Mouse (Mus musculus): ENCODE results near the gene Rhpn2.
A peak's percentile ranks its signal among the peaks of the same experiment; 100 is the strongest.

Gene Rhpn2

GRCm38 (mm10) chr7:35349022-35349421, 15.1 kb downstream of the Rhpn2 start:
- no peak for DNase-seq

GRCm38 (mm10) chr7:35349886-35350684, 16.1 kb downstream of the Rhpn2 start:
- DNase-seq, result no peak

- DNase-seq, result no peak
Observed at GRCm38 (mm10) chr7:35351155-35351554, 17.2 kb downstream of the Rhpn2 start.

GRCm38 (mm10) chr7:35353306-35353705, 19.3 kb downstream of the Rhpn2 start:
- DNase-seq, result no peak

GRCm38 (mm10) chr7:35355303-35355872, 21.4 kb downstream of the Rhpn2 start:
- DNase-seq, result no peak

- DNase-seq, result no peak
Observed at GRCm38 (mm10) chr7:35357621-35358020, 23.7 kb downstream of the Rhpn2 start.

- no peak for DNase-seq
Observed at GRCm38 (mm10) chr7:35362253-35362652, 28.3 kb downstream of the Rhpn2 start.

- no peak for DNase-seq
Observed at GRCm38 (mm10) chr7:35362868-35363267, 28.9 kb downstream of the Rhpn2 start.

GRCm38 (mm10) chr7:35365161-35365910, 31.4 kb downstream of the Rhpn2 start:
- DNase-seq, result no peak

- DNase-seq, result no peak
Observed at GRCm38 (mm10) chr7:35371096-35371495, 37.1 kb downstream of the Rhpn2 start.

- DNase-seq, result no peak
Observed at GRCm38 (mm10) chr7:35372483-35373017, 38.6 kb downstream of the Rhpn2 start.

- DNase-seq, result no peak
Observed at GRCm38 (mm10) chr7:35373146-35373989, 39.4 kb downstream of the Rhpn2 start.

- DNase-seq, result no peak
Observed at GRCm38 (mm10) chr7:35374265-35374664, 40.3 kb downstream of the Rhpn2 start.

GRCm38 (mm10) chr7:35376623-35377022, 42.7 kb downstream of the Rhpn2 start:
- no peak for DNase-seq

GRCm38 (mm10) chr7:35379492-35380119, 45.6 kb downstream of the Rhpn2 start:
- DNase-seq, result no peak

GRCm38 (mm10) chr7:35380351-35380750, 46.4 kb downstream of the Rhpn2 start:
- DNase-seq, result no peak

GRCm38 (mm10) chr7:35381861-35382260, 47.9 kb downstream of the Rhpn2 start:
- peak; percentile 26 for DNase-seq

GRCm38 (mm10) chr7:35382706-35383353, 48.9 kb downstream of the Rhpn2 start:
- no peak for DNase-seq

GRCm38 (mm10) chr7:35386525-35386952, 52.6 kb downstream of the Rhpn2 start:
- peak; percentile 65 for DNase-seq

- DNase-seq, result no peak
Observed at GRCm38 (mm10) chr7:35388694-35389093, 54.7 kb downstream of the Rhpn2 start.

- DNase-seq, result peak; percentile 52
Observed at GRCm38 (mm10) chr7:35392935-35393334, 59.0 kb downstream of the Rhpn2 start.
